10 mouse cellular contexts compared by ENCODE assay signal in genomic region chr14:52140577-52141444, GRCm38 (mm10). TPM values are rescaled to one million over a fixed set of nuclear protein-coding genes. Genes with fewer than 3 reads are reported as not detected.
A peak's percentile ranks its signal among the peaks of the same experiment; 100 is the strongest.
DNase-seq lines count a peak whose midpoint lies in the region; ATAC-seq lines count a peak whose summit lies in the region.
"Had no signal": no experiment of that assay in that cellular context is flagged by ENCODE, and none has a peak within 500 bp of the region (broad histone marks: within the 10 kb centered on the region; RNA-seq: fewer than 3 reads in every experiment).

No protein-coding gene starts in this region.

- ATAC-seq in heart, embryonic 12.5 days (ENCODE audit: insufficient number of reproducible peaks, low FRiP score) = peak; percentile 78; the same call in 1 of the 2 replicates
- peak; percentile 97 for ATAC-seq in CD4-positive, CD25-positive, alpha-beta regulatory T cell, adult 4 months
- ATAC-seq in intestine, embryonic 15.5 days = 0 out of 2 replicates have a peak, but pooled peaks have one; percentile 34
- ATAC-seq in midbrain, embryonic 16.5 days = no peak

- H3K4me3 ChIP-seq in heart, embryonic 12.5 days = peak overlapping the region; percentile 27
- H3K4me3 ChIP-seq in intestine, embryonic 15.5 days (replicated peaks) = no peak overlapping the region; the same call in 1 of the 2 replicates
- H3K4me3 ChIP-seq in midbrain, embryonic 16.5 days (ENCODE audit: low read depth, low read length) = no peak overlapping the region
- H3K4me3 ChIP-seq: forebrain, embryonic 10.5 days; neural tube, embryonic 12.5 days had no signal

- no peak overlapping the region for H3K27ac ChIP-seq in heart, embryonic 12.5 days (ENCODE audit: poor library complexity, severe bottlenecking)
- no peak overlapping the region for H3K27ac ChIP-seq in intestine, embryonic 15.5 days
- H3K27ac ChIP-seq in midbrain, embryonic 16.5 days (ENCODE audit: low read length) = no peak overlapping the region
- H3K27ac ChIP-seq: forebrain, embryonic 10.5 days; neural tube, embryonic 12.5 days had no signal

- H3K27me3 ChIP-seq in heart, embryonic 12.5 days (replicated peaks) = no peaks in the 10 kb centered on the region; the same call in 1 of the 2 replicates
- no peaks in the 10 kb centered on the region for H3K27me3 ChIP-seq in intestine, embryonic 15.5 days (replicated peaks)
- no peaks in the 10 kb centered on the region for H3K27me3 ChIP-seq in midbrain, embryonic 16.5 days (ENCODE audit: control insufficient read depth, insufficient read depth, low read depth, low read length)
- H3K27me3 ChIP-seq: neural tube, embryonic 12.5 days had no signal

- H3K4me1 ChIP-seq in heart, embryonic 12.5 days (replicated peaks) = peaks cover 14% of the 10 kb centered on the region
- no peaks in the 10 kb centered on the region for H3K4me1 ChIP-seq in intestine, embryonic 15.5 days (replicated peaks)
- H3K4me1 ChIP-seq in midbrain, embryonic 16.5 days (ENCODE audit: control insufficient read depth, insufficient read depth, low read length) = no peaks in the 10 kb centered on the region
- H3K4me1 ChIP-seq: forebrain, embryonic 10.5 days; neural tube, embryonic 12.5 days had no signal

- no peaks in the 10 kb centered on the region for H3K9me3 ChIP-seq in heart, embryonic 12.5 days (replicated peaks)
- no peaks in the 10 kb centered on the region for H3K9me3 ChIP-seq in intestine, embryonic 15.5 days
- H3K9me3 ChIP-seq in midbrain, embryonic 16.5 days (replicated peaks; ENCODE audit: control insufficient read depth, low read length, poor library complexity, severe bottlenecking) = no peaks in the 10 kb centered on the region
- H3K9me3 ChIP-seq: forebrain, embryonic 10.5 days; neural tube, embryonic 12.5 days had no signal

- DNase-seq in heart, postnatal 4 days = no peak
- peak; percentile 24 for DNase-seq in neural tube, embryonic 10.5 days (ENCODE audit: extremely low spot score, low spot score)
- no peak for DNase-seq in left cerebral cortex, postnatal 10 days (ENCODE audit: extremely low spot score in 1 of 2, low spot score in 2 of 2)
- no peak for DNase-seq in urinary bladder, adult 18-20 months (ENCODE audit: low spot score in 2 of 2)

- H3K4me2 ChIP-seq in heart, embryonic 12.5 days = peak overlapping the region; percentile 64
- H3K4me2 ChIP-seq in intestine, embryonic 15.5 days (replicated peaks) = peak overlapping the region; percentile 46
- no peak overlapping the region for H3K4me2 ChIP-seq in midbrain, embryonic 16.5 days (ENCODE audit: low read length)
- H3K4me2 ChIP-seq: neural tube, embryonic 12.5 days had no signal

- intact Hi-C loops in left cerebral cortex, postnatal 10 days (cut with DNase I) = no loop called here

- WGBS in heart, embryonic 12.5 days = 30% methylated on average over 19 of the region's 19 CpGs
- WGBS in intestine, embryonic 15.5 days = 45% methylated on average over 19 of the region's 19 CpGs
- WGBS in midbrain, embryonic 16.5 days = 73% methylated on average over 19 of the region's 19 CpGs

- no peaks in the 10 kb centered on the region for H3K36me3 ChIP-seq in heart, embryonic 12.5 days
- no peaks in the 10 kb centered on the region for H3K36me3 ChIP-seq in intestine, embryonic 15.5 days
- H3K36me3 ChIP-seq in midbrain, embryonic 16.5 days (ENCODE audit: control insufficient read depth, insufficient read depth, low read length) = no peaks in the 10 kb centered on the region
- H3K36me3 ChIP-seq: forebrain, embryonic 10.5 days; neural tube, embryonic 12.5 days had no signal

- 0 out of 2 replicates have a peak overlapping the region, but pooled peaks have one; percentile 35 for H3K9ac ChIP-seq in heart, embryonic 12.5 days
- H3K9ac ChIP-seq in intestine, embryonic 15.5 days = no peak overlapping the region
- no peak overlapping the region for H3K9ac ChIP-seq in midbrain, embryonic 16.5 days (ENCODE audit: low read depth, low read length)
- H3K9ac ChIP-seq: neural tube, embryonic 12.5 days had no signal

RNA-seq across cellular contexts. Expression of gene Rpgrip1, which starts 30.3 kb away (rescaled TPM):
- polyA plus RNA-seq in heart, embryonic 12.5 days (2016; fragmentation: Nextera tagmentation; extraction: Ambion mirVana) = 31.9 and 32.1 TPM in 2 replicates
- under 1 TPM; 0.55 to 0.59 TPM for total RNA-seq in heart, postnatal 4 days (2021)
- 10 to 100 TPM; 78.7 to 78.9 TPM for polyA plus RNA-seq in CD4-positive, CD25-positive, alpha-beta regulatory T cell, adult 4 months (2017; shearing (Covaris generic))
- 60.1 and 62.2 TPM in 2 replicates for polyA plus RNA-seq in intestine, embryonic 15.5 days (2015; fragmentation: Nextera tagmentation; extraction: Ambion mirVana)
- total RNA-seq in left cerebral cortex, postnatal 10 days (2021) = 1 to 10 TPM; 3.7 to 3.8 TPM
- 45.9 and 46.5 TPM in 2 replicates for polyA plus RNA-seq in midbrain, embryonic 16.5 days (2015; fragmentation: Nextera tagmentation; extraction: Ambion mirVana)

RNA-seq across cellular contexts. Expression of gene Hnrnpc, which starts 37.0 kb away (rescaled TPM):
- polyA plus RNA-seq in heart, embryonic 12.5 days (2016; fragmentation: Nextera tagmentation; extraction: Ambion mirVana) = 425 and 438 TPM in 2 replicates
- total RNA-seq in heart, postnatal 4 days (2021) = 100 to 1,000 TPM; 183 to 190 TPM
- 100 to 1,000 TPM; 463 to 514 TPM for polyA plus RNA-seq in CD4-positive, CD25-positive, alpha-beta regulatory T cell, adult 4 months (2017; shearing (Covaris generic))
- 555 and 601 TPM in 2 replicates for polyA plus RNA-seq in intestine, embryonic 15.5 days (2015; fragmentation: Nextera tagmentation; extraction: Ambion mirVana)
- total RNA-seq in left cerebral cortex, postnatal 10 days (2021) = 100 to 1,000 TPM; 188 to 191 TPM
- 449 and 518 TPM in 2 replicates for polyA plus RNA-seq in midbrain, embryonic 16.5 days (2015; fragmentation: Nextera tagmentation; extraction: Ambion mirVana)

RNA-seq across cellular contexts. Expression of gene Supt16, which starts 56.4 kb away (rescaled TPM):
- polyA plus RNA-seq in heart, embryonic 12.5 days (2016; fragmentation: Nextera tagmentation; extraction: Ambion mirVana) = 35.8 and 36.5 TPM in 2 replicates
- 10 to 100 TPM; 48.5 to 50.6 TPM for total RNA-seq in heart, postnatal 4 days (2021)
- polyA plus RNA-seq in CD4-positive, CD25-positive, alpha-beta regulatory T cell, adult 4 months (2017; shearing (Covaris generic)) = 10 to 100 TPM; 37.9 to 39.5 TPM
- polyA plus RNA-seq in intestine, embryonic 15.5 days (2015; fragmentation: Nextera tagmentation; extraction: Ambion mirVana) = 53.1 and 61.1 TPM in 2 replicates
- total RNA-seq in left cerebral cortex, postnatal 10 days (2021) = 10 to 100 TPM; 48.3 to 53.1 TPM
- 38.0 and 46.6 TPM in 2 replicates for polyA plus RNA-seq in midbrain, embryonic 16.5 days (2015; fragmentation: Nextera tagmentation; extraction: Ambion mirVana)
